In genomic region chr4:54021861-54022385, GRCm38 (mm10) we compare ENCODE assay signal across 12 mouse cellular contexts.
DNase-seq lines count a peak whose midpoint lies in the region; ATAC-seq and TF ChIP-seq lines count a peak whose summit lies in the region.
"Had no signal": no experiment of that assay in that cellular context is flagged by ENCODE, and none has a peak within 500 bp of the region (broad histone marks: within the 10 kb centered on the region; RNA-seq: fewer than 3 reads in every experiment).

No protein-coding gene starts in this region.

- H3K4me2 ChIP-seq in forebrain, embryonic 16.5 days (ENCODE audit: low read length): peak overlapping the region; percentile 33
- peak overlapping the region; percentile 32 for H3K4me2 ChIP-seq in midbrain, embryonic 14.5 days (ENCODE audit: low read length)
- H3K4me2 ChIP-seq: intestine, embryonic 15.5 days had no signal

- ATAC-seq in forebrain, embryonic 16.5 days: peak; percentile 51
- peak; percentile 46; the same call in 1 of the 2 replicates for ATAC-seq in midbrain, embryonic 14.5 days (ENCODE audit: low FRiP score, low TSS enrichment)
- ATAC-seq: intestine, embryonic 15.5 days had no signal

- 8% methylated on average over 6 of the region's 6 CpGs for WGBS in forebrain, embryonic 16.5 days
- WGBS in midbrain, embryonic 14.5 days: 8% methylated on average over 6 of the region's 6 CpGs

- no peak for TF ChIP-seq CTCF in brain, embryonic 14.5 days (IDR thresholded peaks at IDR 0.05; ENCODE audit: borderline replicate concordance, extremely low read depth, insufficient read depth, insufficient read length)

- TF ChIP-seq POLR2A in brain, embryonic 14.5 days (IDR thresholded peaks at IDR 0.05; ENCODE audit: borderline replicate concordance, extremely low read depth, insufficient read depth, insufficient read length, poor library complexity, severe bottlenecking): no peak

- no peaks in the 10 kb centered on the region for H3K36me3 ChIP-seq in forebrain, embryonic 16.5 days (ENCODE audit: control insufficient read depth, insufficient read depth)
- no peaks in the 10 kb centered on the region for H3K36me3 ChIP-seq in midbrain, embryonic 14.5 days (ENCODE audit: control insufficient read depth, insufficient read depth, low read length)
- H3K36me3 ChIP-seq: heart, embryonic 10.5 days; intestine, embryonic 15.5 days had no signal

- H3K4me1 ChIP-seq in forebrain, embryonic 16.5 days (replicated peaks; ENCODE audit: control insufficient read depth, insufficient read depth, low read length): peaks cover 13% of the 10 kb centered on the region
- H3K4me1 ChIP-seq in midbrain, embryonic 14.5 days (ENCODE audit: control insufficient read depth, insufficient read depth, low read length): peaks cover 11% of the 10 kb centered on the region
- H3K4me1 ChIP-seq: heart, embryonic 10.5 days; megakaryocyte, embryonic 14.5 days had no signal

- peak overlapping the region; percentile 35 for H3K9ac ChIP-seq in forebrain, embryonic 16.5 days (replicated peaks; ENCODE audit: low read depth, low read length)
- no peak overlapping the region; the same call in 1 of the 2 replicates for H3K9ac ChIP-seq in midbrain, embryonic 14.5 days (replicated peaks; ENCODE audit: low read length)
- H3K9ac ChIP-seq: intestine, embryonic 15.5 days; liver, embryonic 14.5 days had no signal

- peak; percentile 24 for DNase-seq in layer of hippocampus, adult 11-12 months (ENCODE audit: low spot score)
- no peak for DNase-seq in layer of hippocampus, postnatal 25 days (ENCODE audit: extremely low spot score in 1 of 2, low spot score in 1 of 2)
- peak; percentile 61 for DNase-seq in brain, embryonic 14.5 days (ENCODE audit: low read depth)
- peak; percentile 65 for DNase-seq in midbrain, embryonic 14.5 days
- no peak for DNase-seq in adrenal gland, postnatal 4 days (ENCODE audit: low spot score in 2 of 2)
- DNase-seq in cerebellum, adult 8-10 months: no peak
- no peak for DNase-seq in kidney, postnatal 25 days

- no peaks in the 10 kb centered on the region for H3K9me3 ChIP-seq in forebrain, embryonic 16.5 days (ENCODE audit: control insufficient read depth, low read length)
- no peaks in the 10 kb centered on the region for H3K9me3 ChIP-seq in midbrain, embryonic 14.5 days (ENCODE audit: control insufficient read depth, low read length)
- H3K9me3 ChIP-seq: heart, embryonic 10.5 days; intestine, embryonic 15.5 days had no signal

- no peak overlapping the region for H3K4me3 ChIP-seq in forebrain, embryonic 16.5 days (replicated peaks; ENCODE audit: low read length)
- no peak overlapping the region for H3K4me3 ChIP-seq in midbrain, embryonic 14.5 days (replicated peaks; ENCODE audit: low read depth, low read length)
- H3K4me3 ChIP-seq: heart, embryonic 10.5 days; intestine, embryonic 15.5 days; megakaryocyte, embryonic 14.5 days had no signal

- no peaks in the 10 kb centered on the region for H3K27me3 ChIP-seq in forebrain, embryonic 16.5 days (replicated peaks; ENCODE audit: control insufficient read depth, insufficient read depth, low read length)
- no peaks in the 10 kb centered on the region for H3K27me3 ChIP-seq in midbrain, embryonic 14.5 days (ENCODE audit: control insufficient read depth, insufficient read depth, low read length)
- H3K27me3 ChIP-seq: intestine, embryonic 15.5 days; megakaryocyte, embryonic 14.5 days had no signal

- peak overlapping the region; percentile 54 for H3K27ac ChIP-seq in forebrain, embryonic 16.5 days (ENCODE audit: low read length)
- peak overlapping the region; percentile 81 for H3K27ac ChIP-seq in midbrain, embryonic 14.5 days (replicated peaks; ENCODE audit: low read depth, low read length)
- H3K27ac ChIP-seq: heart, embryonic 10.5 days; intestine, embryonic 15.5 days; liver, embryonic 14.5 days had no signal

Comparison
In these comparisons a context has a peak if more than half of its experiments do, and no peak if none do; other contexts are left out.
1. DNase-seq: peak in layer of hippocampus, adult 11-12 months (single experiment), brain, embryonic 14.5 days (single experiment) and midbrain, embryonic 14.5 days (single experiment); none in layer of hippocampus, postnatal 25 days (0 of 2), adrenal gland, postnatal 4 days (0 of 2), cerebellum, adult 8-10 months (single experiment) and kidney, postnatal 25 days (0 of 2).